Mouse (Mus musculus): ENCODE results near the gene Edaradd.
"Not testable (repeated sequence)": the region's sequence is repeated elsewhere in the genome, so short reads cannot be mapped to it uniquely, and the experiment has no call there.

The Edaradd gene

DNA sequence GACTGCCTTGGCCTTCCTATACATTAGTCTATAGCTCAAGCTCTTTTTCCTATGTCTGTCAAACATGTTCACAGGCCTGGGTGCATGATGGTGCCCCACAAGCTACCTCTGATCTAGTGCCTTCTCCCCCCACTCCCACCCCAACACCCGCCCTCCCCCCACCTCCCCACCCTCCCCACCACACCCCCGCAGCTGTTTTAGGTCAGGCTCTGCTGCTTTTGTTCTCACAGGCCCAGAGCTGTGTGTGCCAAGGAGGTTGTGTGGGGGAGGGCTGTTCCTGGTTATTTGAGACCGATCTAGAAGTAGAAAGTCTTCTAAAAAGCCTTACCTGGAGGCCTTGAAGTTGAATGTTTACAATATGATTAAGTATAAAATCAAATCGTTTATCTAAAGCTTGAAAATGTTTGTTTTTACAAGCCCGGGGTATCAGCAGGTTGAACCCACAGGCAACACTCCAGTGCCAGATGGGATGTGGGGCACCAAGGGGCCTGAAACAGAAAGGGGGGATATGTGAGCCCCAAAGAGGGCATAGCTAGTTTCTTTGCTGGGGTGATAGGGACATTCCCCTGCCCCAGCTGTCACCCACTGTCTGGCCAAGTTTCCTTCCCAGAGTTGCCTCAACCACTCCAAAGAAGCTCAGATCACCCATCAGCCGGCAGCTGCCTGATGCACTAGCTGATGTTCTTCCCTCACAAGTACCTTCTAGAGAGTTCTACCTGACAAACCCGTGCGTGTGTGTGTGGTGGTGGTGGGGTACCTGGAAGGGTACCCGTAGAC, 8.9 kb downstream of the Edaradd start:
- no peak for DNase-seq (ENCODE audit: low read depth)

- DNase-seq (ENCODE audit: low read depth): no peak
Measured at GRCm38 (mm10) chr13:12510032-12510431, 10.2 kb downstream of the Edaradd start.

DNA sequence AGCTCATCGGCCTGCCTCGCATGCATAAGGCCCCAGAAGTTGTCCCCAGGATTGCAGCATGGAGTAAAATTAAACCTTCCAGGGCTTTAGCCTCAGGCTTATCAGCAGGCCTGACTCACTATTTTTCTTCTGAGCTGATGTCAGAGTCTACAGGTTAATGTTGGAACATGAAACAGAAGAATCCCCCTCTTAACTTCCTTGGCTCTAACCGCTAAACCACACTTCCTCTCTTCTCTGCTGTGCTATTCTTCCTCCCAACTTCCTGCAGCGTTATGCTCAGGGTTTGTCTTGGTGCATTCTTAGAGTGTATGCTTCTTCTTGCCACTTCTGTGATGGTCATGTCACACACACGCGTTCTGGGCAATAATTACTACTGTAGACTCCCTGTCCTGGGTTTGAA, 12.8 kb downstream of the Edaradd start:
- no peak for DNase-seq (ENCODE audit: low read depth)

GRCm38 (mm10) chr13:12505359-12505758, 14.9 kb downstream of the Edaradd start:
- no peak for DNase-seq (ENCODE audit: low read depth)

DNA sequence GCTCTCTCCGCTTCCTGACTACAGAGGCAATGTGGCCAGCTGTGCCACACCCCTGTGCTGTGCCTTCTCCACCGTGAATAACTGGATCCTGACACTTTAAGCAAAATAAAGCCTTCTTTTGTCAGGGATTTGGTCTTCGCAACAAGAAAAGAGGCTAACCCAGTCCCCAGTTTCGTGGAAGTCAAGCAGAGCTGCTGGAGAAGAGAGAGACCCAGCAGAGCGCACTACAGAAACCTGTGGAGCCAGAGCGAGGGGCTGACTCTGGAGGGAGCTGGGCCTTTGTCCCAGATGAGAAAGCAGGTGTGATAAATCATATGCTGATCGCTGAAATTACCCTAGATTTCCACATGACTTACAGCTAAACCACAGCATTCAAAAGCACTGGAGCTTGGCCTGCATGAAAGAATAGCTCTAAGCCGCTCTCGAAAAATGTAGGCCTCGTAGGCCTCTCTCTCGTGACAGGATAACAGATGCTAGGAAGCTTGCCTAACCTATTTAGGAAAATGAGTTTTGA, 16.9 kb downstream of the Edaradd start:
- DNase-seq (ENCODE audit: low read depth): no peak

GRCm38 (mm10) chr13:12502665-12503237, 17.5 kb downstream of the Edaradd start:
- no peak for DNase-seq (ENCODE audit: low read depth)

DNA sequence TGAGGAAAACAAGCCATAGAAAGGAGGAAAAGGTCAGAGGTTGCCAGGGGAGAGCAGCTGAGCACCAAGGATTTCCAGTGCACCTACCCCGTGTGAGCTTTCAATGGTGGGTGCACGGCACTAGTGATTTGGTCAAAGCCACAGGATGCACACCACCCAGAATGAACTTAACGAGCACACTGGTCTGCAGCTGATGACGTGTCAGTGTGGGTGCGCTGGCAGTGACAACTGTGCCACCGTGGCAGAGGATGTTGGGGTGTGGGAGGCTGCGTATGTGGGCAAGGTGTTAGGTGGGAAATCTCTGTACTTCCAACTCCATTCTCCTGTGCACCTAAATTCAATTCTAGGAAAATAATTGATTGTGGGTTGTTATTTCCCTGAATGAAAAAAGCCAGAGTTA, 21.1 kb downstream of the Edaradd start:
- no peak for DNase-seq (ENCODE audit: low read depth)

- DNase-seq (ENCODE audit: low read depth): no peak
Measured at GRCm38 (mm10) chr13:12497809-12498208, 22.4 kb downstream of the Edaradd start.

DNA sequence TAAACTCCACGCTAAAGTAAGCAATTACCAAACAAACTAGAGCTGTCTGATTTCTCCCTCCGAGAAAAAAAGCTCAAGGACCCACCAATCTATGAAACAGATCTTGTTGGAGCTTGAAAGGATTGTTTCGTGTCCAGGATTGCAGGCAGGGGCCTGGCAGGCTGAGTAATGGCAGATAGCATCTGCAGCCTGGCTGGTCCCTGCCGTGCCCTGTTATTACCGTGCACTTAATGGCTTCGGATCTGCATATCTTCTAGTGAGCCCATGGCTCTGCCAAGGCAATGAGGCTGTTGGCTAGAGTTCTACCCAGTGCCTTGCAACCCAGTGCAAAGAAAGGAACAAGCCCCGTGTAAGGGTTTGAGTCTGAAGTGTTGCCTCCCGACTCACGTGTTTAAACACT, 25.5 kb downstream of the Edaradd start:
- no peak for DNase-seq (ENCODE audit: low read depth)

GRCm38 (mm10) chr13:12492515-12492914, 27.7 kb downstream of the Edaradd start:
- no peak for DNase-seq (ENCODE audit: low read depth)

DNA sequence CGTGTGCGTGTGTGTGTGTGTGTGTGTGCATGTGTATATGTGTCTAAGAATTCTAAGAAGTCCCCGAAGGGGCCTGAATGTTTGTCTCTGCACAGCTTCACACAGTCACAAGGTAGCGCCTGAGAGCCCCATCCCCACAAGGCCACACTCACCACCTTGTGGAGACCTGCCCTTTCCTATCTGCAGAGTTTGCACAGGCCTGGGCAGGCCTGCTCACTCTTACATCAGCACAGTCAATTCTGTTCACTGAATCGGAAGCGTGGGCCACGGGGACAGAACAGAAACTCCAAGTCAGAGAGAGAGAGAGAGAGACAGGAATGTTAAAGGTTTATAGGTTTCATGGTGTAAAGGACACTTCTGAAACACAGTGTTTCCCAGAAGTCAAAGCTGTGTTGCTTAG, 34.6 kb downstream of the Edaradd start:
- no peak for DNase-seq (ENCODE audit: low read depth)

DNA sequence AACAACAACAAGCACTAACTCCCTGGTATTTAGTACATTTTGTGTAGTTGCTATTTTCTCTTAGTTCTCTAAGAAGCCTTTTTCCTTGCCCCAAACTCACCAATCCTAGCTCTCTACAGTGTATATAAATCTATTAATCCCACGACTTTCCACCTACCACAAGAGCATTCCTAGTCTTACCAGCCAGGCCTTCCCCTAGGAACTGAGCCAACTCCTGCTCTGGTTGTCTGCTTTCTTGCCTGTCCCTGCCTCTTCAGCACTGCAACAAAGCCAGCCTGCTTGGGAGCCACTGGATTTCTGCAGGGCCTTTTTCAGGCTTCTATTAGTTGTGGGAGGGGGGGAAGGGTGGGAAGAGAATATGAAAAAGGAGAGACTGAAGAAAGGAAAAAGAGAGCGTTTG, 35.0 kb downstream of the Edaradd start:
- DNase-seq (ENCODE audit: low read depth): no peak

DNA sequence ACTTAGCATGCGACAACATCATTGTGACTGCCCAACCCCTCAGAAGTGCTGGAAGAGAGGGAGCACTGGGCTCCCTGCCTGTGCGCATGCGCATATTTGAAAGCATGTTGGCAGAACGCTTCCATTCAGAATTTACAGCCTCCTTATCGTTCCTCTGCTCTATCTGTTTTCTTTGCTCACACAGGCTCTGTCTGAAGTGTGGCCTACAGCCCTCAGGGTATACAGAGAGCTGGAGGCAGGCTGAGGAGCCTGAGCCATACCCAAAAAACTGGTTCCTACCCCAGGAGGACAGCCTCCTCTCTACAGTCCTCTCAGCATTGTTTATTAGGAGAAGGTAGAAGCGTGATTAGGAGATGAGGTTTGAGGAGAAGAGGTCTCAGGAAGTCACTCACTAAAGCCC, 40.4 kb downstream of the Edaradd start:
- no peak for DNase-seq (ENCODE audit: low read depth)

- DNase-seq (ENCODE audit: low read depth): no peak
Measured at GRCm38 (mm10) chr13:12478301-12478700, 41.9 kb downstream of the Edaradd start.

GRCm38 (mm10) chr13:12476886-12477285, 43.4 kb downstream of the Edaradd start:
- DNase-seq (ENCODE audit: low read depth): no peak

- no peak for DNase-seq (ENCODE audit: low read depth)
Measured at GRCm38 (mm10) chr13:12475239-12475638, 45.0 kb downstream of the Edaradd start.

DNA sequence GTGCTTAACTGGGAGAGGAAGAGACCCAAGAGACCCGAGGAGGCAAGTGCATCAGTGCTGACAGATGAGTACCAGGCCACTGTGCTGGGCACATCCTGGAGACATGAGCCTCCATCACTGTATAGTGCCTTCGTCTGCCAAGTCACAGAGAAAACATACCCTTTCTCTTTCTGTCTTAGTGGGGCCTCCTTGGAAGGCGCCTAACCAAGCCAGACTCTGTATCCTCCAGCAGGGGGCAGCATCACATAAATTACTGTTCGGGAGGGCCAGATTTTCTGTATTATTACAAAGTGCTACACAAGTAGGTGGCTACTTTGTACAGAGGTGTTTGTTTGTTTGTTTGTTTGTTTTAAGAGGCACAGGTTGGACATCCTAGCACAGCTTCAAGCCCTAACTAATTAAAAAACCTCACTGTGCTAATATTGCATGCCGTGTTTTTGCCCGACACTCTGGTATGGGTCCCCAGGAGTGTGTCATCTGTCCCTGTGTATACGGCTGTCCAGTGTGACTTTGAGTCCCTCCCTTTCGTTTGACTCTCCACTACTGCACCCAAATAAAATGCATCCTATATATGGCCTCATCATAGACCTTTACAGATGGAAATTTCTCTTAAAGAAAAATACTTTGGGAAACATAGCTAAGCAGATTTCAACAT, 46.4 kb downstream of the Edaradd start:
- DNase-seq (ENCODE audit: low read depth): peak; percentile 20

- no peak for DNase-seq (ENCODE audit: low read depth)
Measured at GRCm38 (mm10) chr13:12468488-12468887, 51.8 kb downstream of the Edaradd start.

- DNase-seq (ENCODE audit: low read depth): no peak
Measured at GRCm38 (mm10) chr13:12464844-12465243, 55.4 kb downstream of the Edaradd start, which contains the start of gene Lgals8. Lgals8 (minus strand) TSS chr13:12464944.

GRCm38 (mm10) chr13:12464159-12464558, 56.1 kb downstream of the Edaradd start:
- not testable (repeated sequence) for DNase-seq (ENCODE audit: low read depth)

DNA sequence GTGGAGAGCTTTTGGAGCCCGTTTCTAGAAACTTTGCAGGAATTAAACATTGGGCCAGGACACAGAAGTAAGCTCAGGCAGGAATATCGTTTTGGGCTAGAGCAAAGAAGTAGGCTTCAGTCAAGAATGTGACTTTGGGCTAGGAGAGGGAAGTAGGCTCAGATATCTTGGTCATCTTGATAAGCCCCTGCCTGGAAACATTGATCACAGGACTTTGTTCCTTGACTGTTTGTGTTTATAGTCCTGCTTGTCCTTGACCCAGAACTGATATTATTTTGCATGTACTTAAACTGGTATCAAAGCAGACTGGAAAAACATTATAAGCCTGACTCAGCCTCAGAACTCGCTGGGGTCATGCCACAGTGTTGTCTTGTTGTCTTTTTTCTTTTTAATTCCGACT, 57.6 kb downstream of the Edaradd start:
- no peak for DNase-seq (ENCODE audit: low read depth)

DNA sequence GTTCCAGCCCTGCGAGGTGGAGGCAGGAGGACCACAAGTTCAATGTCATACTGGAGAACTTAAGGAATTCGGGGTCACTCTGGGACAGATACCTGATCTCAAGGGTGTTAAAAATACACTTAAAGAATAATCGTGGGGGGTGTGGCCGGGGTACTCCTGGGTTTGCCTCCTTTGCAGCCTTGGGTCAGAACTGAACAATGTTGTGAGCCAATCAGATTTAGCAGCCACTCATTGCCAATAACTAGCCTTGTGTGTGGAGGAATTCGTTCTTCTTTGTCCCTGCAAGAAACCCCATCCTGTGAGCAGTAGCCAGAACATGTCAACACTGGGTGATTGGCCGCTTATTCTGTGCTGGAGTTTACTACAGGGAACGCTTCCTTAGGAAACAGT, 58.5 kb downstream of the Edaradd start:
- peak; percentile 22 for DNase-seq (ENCODE audit: low read depth)
